Mouse (Mus musculus): ENCODE measurements at regions not wholly inside any gene's neighbourhood (a gene's known extent, or its start where the extent isn't known, plus 50 kb on each side); places are given as distances from the start of the nearest gene placed in this dataset.

GRCm38 (mm10) chr1:177568056-177568816 lies 126.1 kb downstream of the Zbtb18 start:
- no peak for DNase-seq (ENCODE audit: low read depth, low spot score)

DNA sequence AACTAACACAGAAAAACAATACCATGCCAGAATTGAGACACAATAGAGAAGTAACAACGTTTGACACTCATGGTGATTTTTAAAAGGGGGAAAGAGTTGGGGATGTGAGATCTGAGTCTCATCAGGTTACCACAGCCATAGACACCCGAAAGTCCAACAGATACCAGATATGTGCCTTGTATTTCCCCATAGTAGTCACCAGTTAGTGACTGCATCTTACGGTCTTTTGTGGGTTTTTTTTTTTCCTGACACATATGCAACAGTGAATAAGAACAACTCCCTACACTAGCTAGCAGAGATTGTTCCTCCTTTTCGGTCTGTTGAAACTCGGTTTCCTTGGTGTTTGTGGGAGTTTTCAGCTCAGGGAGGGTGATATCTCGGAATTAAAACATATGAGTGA lies 127.4 kb downstream of the Zbtb18 start:
- no peak for DNase-seq (ENCODE audit: low read depth, low spot score)

DNA sequence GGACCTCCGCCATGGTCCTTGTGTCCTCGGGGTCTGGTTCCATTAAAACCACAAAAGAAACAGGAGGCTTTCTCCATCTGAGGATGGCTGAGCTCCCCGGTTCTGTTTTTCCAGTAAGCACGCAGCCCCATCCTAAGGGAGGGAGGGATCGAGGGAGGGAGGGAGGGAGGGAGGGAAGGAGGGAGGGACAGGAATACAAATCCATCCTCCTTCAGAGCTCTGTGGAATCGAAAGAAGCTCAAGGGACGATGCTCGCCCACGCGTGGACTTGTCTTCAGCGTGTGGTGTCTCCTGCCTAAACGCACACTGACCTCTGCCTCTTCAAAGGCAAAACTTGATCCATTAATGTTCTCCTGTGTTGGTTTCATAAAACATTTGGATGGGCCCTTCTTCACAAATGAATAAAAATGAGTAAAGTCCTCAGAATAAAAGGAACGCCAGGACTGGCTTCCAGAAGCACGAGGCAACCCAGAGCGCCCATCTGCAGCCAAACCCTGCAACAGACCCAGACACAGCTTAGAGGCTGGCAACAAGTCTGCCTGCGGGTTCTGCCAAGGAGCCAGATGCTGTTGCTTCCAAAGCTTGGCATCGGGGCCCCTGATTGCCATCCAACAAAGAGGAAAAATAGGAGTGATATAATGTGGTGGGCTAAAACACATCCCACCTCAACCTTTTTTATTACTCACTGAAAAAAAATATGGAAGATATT lies 131.0 kb downstream of the Zbtb18 start:
- DNase-seq (ENCODE audit: low read depth, low spot score), result no peak

GRCm38 (mm10) chr1:177573781-177574180 lies 131.6 kb downstream of the Zbtb18 start:
- DNase-seq (ENCODE audit: low read depth, low spot score), result no peak

- no peak for DNase-seq (ENCODE audit: low read depth, low spot score)
Measured at GRCm38 (mm10) chr1:177574312-177574711, 132.2 kb downstream of the Zbtb18 start.

DNA sequence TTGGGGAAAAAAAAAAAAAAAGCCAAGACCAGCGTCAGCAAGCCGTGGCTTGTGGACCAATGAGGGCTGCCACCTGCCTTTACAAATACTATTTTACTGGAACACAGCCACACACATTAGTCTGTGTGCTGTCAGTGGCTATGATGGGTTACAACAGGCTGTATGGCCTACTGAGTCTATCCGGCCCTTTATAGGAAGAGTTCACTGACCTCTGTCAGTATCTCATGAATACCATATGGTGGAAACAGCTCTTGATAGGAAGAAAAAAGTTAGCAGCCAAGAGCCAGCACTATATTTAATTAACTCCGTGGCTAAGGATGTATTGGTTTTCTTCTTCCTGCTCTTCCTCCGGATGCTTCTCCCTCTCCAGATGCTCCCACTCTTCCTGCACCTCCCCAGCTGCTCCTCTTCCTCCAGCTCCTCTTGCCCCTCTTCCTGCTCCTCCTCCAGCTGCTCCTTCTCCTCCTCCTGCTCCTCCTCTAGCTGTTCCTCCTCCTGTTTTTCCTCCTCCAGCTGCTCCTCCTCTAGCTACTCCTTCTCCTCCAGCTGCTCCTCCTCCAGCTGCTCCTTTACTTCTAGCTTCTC lies 142.2 kb downstream of the Zbtb18 start:
- peak; percentile 4 for DNase-seq (ENCODE audit: low read depth, low spot score)

DNA sequence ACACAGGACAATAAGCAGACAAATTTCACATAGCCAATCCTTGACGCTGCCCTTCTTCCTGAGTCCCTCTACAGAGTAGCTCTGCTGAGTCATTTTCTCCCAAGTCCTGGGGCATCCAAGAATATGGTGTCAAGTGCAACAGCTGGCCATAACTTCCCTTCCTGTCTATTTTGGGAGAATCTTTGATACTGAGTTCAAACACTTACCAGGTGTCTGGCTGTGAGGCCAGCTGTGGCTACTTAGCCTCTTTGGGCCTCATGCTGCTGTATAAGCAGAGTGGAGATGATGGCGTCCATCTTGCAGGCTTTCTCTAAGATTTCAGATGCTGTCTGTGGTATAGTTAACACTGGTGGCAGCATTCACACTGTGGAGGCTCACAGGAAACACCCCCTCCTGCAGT lies 143.2 kb downstream of the Zbtb18 start:
- no peak for DNase-seq (ENCODE audit: low read depth, low spot score)

DNA sequence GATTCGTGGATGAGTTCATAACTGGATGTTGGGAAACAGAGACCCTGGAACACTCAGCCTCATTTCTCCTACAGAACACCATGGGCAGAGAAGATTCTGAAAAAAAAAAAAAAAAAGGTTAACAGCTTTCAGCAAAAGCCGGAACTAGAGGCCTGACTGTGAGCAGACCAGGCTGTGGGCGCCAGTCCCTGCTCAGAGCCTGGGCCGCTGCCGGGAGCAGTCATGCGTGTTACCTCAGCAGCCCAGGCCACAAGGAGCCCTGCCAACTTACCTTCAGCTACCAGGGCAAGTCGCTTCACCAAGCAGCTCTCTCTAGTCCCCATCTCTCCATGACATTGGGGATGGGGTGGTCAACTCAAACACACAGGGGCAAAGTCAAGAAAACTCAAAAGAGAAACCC lies 140.6 kb upstream of the 1700016C15Rik start:
- DNase-seq (ENCODE audit: low read depth, low spot score), result no peak

DNA sequence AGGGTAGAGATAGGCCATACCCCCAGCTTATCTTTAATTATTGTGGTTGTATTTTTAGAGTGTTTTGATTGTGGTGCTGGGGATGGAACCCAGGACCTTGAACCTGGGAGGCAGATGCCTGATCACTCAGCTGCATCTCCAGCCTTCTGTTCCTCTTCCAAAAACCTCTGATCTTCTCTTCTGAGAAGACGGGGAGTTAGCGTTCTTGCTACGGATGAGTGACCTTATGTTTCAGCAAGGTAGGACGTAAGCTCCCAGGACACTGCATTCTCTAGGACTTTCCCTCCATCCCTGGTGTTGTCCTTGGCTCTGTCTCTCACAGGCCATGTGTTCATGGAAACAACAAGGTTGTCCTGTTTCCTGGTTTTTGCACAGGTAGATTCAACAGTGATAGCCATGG lies 140.0 kb upstream of the 1700016C15Rik start:
- no peak for DNase-seq (ENCODE audit: low read depth, low spot score)

DNA sequence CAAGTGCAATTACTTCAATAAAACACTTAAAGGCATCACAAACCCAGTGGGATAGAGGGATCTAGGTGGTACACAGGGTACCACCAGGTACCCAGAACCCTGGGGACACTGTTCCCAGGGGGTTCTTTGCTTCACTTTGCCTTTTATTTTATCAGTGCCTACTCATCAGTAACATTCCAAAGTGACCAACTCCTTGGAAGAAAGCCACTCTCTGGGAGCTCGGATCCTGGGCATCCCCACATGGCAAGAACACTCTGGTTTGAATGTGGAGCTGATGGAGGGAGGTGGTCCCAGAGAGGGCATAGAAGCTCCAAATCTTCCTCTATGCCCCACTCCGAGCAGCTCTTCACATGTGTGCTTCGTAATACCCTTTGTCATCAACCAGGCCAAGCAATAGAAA lies 137.9 kb upstream of the 1700016C15Rik start:
- DNase-seq (ENCODE audit: low read depth, low spot score), result no peak

DNA sequence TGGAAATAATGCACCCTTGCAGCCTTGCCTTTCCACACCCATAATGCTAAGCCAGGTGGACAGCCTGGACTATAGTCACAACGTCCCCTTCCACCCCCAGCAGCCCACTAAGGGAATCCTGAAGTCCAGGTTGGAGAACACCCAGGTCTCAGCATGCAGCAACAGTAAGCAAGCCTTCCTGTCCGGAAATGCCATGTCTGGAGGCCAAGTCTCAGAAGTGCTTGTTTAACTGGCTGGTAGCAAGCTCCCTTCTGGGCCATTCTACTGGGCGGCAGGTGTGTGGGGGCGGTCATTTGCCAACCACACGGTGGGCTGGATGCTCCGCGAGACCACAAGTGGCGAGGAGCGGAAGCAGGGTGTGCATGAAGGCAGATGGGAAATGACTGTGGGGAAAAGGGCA lies 137.3 kb upstream of the 1700016C15Rik start:
- DNase-seq (ENCODE audit: low read depth, low spot score), result no peak

DNA sequence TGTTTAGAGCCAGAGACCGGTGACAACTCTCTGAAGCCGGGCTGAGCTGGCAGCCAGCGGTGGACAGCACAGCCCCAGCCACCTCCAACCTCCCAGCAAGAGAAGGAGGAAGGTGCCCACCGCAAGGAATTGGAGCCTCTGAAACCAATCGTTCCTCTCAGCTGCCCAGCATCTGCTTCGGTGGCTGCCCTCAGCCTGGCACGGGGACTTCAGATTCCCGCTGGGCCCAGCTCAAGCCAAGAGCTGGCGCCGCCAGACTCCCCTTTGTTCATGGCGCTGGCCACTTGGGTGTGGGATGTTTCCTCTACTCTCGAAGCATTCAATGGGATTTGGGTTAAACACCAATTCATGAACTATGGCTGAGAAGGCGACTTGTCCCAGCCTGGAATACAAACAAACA lies 135.3 kb upstream of the 1700016C15Rik start:
- no peak for DNase-seq (ENCODE audit: low read depth, low spot score)

DNA sequence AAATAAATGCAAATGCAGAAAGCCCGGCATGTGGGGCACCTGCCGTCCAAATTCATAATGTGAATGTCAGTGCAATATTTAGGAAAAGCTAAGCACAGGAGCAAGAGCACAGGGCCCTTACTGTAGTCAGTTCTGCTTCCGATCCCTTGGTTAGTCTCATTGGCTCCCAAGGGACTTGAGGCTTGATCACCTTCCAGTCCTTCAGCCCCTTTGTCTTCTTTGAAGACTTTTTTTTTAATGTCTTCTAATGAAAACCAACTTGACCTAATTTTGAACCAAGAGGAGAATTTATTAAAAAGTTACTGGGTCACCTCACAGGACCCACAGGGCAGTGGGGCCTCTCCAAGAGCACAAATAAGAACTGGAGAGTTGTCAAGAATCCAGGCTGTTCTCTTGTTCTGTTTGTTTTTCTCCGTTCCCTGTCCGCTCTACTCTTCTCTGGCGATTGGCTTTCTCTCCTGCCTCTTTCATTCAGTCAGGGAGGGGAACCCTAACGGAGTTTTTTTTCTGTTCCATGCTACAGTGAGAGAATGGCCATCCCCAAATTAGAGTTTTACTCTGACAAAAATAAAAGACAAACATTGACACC lies 134.2 kb upstream of the 1700016C15Rik start:
- DNase-seq (ENCODE audit: low read depth, low spot score), result no peak

- DNase-seq (ENCODE audit: low read depth, low spot score), result no peak
Measured at GRCm38 (mm10) chr1:177597036-177597435, 132.6 kb upstream of the 1700016C15Rik start.

- DNase-seq (ENCODE audit: low read depth, low spot score), result no peak
Measured at GRCm38 (mm10) chr1:177605353-177605969, 124.2 kb upstream of the 1700016C15Rik start.

- DNase-seq (ENCODE audit: low read depth, low spot score), result no peak
Measured at GRCm38 (mm10) chr1:177607565-177607964, 122.0 kb upstream of the 1700016C15Rik start.

GRCm38 (mm10) chr1:177608551-177609020 lies 121.0 kb upstream of the 1700016C15Rik start:
- no peak for DNase-seq (ENCODE audit: low read depth, low spot score)

DNA sequence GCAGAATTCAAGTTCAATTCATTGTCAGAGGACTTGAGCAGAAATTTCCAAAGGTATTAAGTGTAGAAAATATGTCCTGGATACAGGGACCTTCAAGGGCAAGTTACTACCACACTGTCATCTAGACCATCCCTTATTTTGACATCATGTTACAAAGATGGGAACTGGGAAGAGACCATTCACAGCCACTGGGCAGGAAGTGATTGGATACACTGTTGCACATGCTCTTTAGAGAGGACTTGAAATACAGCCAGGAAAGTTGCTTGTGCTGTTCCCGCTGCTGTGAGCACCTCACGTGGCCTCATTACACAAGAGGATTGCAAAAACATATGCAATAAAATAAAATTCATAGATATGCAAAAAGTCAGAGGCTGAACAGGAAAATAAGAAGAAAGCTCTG lies 120.4 kb upstream of the 1700016C15Rik start:
- no peak for DNase-seq (ENCODE audit: low read depth, low spot score)

DNA sequence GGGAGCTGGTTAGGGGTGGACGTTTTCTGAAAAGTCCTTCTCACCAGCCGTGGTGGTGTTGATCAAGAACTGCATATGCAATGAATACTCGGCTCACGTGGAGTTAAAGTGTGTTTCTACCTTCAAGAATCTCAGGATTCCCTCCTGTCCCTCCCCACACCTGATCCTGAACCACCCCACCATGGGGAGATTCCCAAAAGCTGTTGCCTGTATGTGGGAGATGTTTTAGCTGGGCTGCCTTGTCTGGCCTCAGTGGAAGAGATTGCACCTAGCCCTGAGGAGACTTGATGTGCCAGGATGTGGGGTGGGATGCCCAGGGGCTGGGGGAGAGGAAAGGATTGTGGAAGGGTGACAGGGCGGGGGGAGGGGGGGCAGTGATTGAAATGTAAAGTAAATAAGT lies 119.9 kb upstream of the 1700016C15Rik start:
- no peak for DNase-seq (ENCODE audit: low read depth, low spot score)

DNA sequence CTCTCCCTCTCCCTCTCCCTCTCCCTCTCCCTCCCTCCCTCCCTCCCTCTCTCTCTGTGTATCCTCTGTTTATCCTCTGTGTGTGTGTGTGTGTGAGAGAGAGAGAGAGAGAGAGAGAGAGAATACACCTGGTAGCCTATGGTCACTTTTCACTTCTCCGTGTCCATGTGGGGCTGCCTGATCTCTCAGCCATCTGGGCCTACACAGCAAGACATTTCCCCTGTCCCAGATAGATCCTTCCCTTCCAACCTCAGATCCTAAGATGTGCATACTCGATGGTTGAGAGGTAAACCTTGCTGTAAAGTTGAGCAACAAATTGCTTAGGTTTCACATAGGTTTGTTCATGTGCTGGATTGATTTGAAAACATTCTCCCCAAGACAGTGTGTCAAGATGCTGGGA lies 119.5 kb upstream of the 1700016C15Rik start:
- no peak for DNase-seq (ENCODE audit: low read depth, low spot score)

DNA sequence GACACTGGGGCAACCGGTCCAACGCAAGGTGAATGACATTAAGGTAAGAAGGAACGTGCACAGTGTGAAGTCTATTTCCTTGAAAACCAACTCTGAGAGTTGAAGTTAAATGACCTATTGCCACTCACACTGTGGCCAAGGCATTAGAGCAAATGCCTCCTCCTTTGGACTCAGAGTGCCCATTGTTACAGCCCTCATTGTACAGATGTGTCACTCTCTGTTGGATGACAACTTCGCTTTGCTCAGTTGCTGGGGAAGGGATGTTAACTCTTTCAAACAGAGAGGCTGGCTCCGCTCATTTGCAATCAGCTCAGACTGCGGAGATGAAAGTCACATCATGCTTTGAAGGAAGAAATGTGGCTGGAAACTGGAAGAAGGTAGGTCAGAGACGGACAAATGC lies 117.1 kb upstream of the 1700016C15Rik start:
- no peak for DNase-seq (ENCODE audit: low read depth, low spot score)

DNA sequence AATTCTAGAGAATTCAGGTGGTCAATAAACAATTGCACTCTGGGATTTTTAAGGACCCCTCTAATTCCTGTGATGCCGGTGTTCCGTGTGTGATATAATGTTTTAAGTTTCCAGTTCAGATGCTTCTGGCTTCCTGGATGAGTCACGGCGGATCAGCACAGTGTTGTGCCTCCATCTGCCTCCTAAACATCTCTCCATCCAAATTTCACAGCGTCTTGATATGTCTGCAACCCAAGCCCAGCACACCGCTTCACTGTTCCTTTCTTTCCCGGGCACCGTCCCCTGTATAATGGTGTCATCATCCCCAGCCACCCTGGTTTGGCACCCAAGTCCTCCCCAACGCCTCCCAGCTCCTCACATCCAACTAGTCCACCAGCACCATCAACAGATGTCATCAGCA lies 114.0 kb upstream of the 1700016C15Rik start:
- DNase-seq (ENCODE audit: low read depth, low spot score), result no peak

Data from forelimb bud, embryonic 11.5 days (tissue).